In the genomic region with DNA sequence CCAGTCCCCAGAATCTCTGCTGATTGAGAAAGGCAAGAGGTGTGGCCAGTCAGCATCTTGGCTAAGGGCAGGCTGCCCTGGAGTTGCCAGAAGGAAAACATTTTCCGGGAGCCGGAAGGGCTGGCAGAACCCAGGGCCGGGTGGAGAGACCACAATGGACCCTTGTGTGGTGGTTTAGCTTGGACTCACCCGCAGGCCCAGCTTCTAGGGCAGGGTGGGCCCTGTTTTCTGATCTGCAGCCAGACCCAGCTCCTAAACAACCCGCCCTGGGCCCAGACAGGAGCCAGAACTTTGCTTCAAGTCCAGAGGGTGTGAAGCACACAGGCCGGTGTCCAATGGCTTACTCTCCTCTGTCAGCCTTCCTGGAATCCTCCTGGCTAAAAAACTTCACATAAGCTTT, we compare ENCODE assay signal across 9 mouse cellular contexts. TPM values are rescaled to one million over a fixed set of nuclear protein-coding genes. Genes with fewer than 3 reads are reported as not detected.
DNase-seq lines count a peak whose midpoint lies in the region; ATAC-seq lines count a peak whose summit lies in the region.
"Had no signal": no experiment of that assay in that cellular context is flagged by ENCODE, and none has a peak within 500 bp of the region (broad histone marks: within the 10 kb centered on the region; RNA-seq: fewer than 3 reads in every experiment).

No protein-coding gene starts in this region.

- no peak overlapping the region for H3K4me3 ChIP-seq in hindbrain, embryonic 15.5 days
- H3K4me3 ChIP-seq in hindbrain, embryonic 14.5 days (replicated peaks; ENCODE audit: low read length), result no peak overlapping the region
- H3K4me3 ChIP-seq: myocyte had no signal

- no peak overlapping the region for H3K9ac ChIP-seq in hindbrain, embryonic 15.5 days
- no peak overlapping the region for H3K9ac ChIP-seq in hindbrain, embryonic 14.5 days

- 87% methylated on average over 6 of the region's 6 CpGs for WGBS in hindbrain, embryonic 15.5 days
- WGBS in hindbrain, embryonic 14.5 days, result 82% methylated on average over 6 of the region's 6 CpGs

- intact Hi-C loops in gastrocnemius, postnatal 14 days (cut with DNase I; ENCODE audit: low total_unique reads), result loop anchor here (5.0 kb wide), 1 partner anchor 45 kb away; no protein-coding TSS in a partner anchor
- intact Hi-C loops in left cerebral cortex, postnatal 14 days (cut with DNase I), result loop anchor here (5.0 kb wide), 3 partner anchors 45 to 210 kb away; no protein-coding TSS in a partner anchor

- H3K36me3 ChIP-seq in hindbrain, embryonic 15.5 days, result no peaks in the 10 kb centered on the region
- H3K36me3 ChIP-seq in hindbrain, embryonic 14.5 days (replicated peaks; ENCODE audit: control insufficient read depth, insufficient read depth), result no peaks in the 10 kb centered on the region

- ATAC-seq in hindbrain, embryonic 15.5 days (ENCODE audit: low FRiP score, low read depth), result peak; percentile 61
- ATAC-seq in hindbrain, embryonic 14.5 days (ENCODE audit: low FRiP score), result no peak; the same call in 1 of the 2 replicates

- H3K9me3 ChIP-seq in hindbrain, embryonic 15.5 days, result no peaks in the 10 kb centered on the region
- no peaks in the 10 kb centered on the region for H3K9me3 ChIP-seq in hindbrain, embryonic 14.5 days (ENCODE audit: control insufficient read depth, low read length)

- H3K4me1 ChIP-seq in hindbrain, embryonic 15.5 days (replicated peaks), result no peaks in the 10 kb centered on the region
- H3K4me1 ChIP-seq in hindbrain, embryonic 14.5 days (replicated peaks; ENCODE audit: control insufficient read depth, insufficient read depth, low read length), result 0 out of 2 replicates have a peak, but pooled peaks cover 2% of the 10 kb centered on the region

- H3K27me3 ChIP-seq in hindbrain, embryonic 15.5 days, result no peaks in the 10 kb centered on the region
- H3K27me3 ChIP-seq in hindbrain, embryonic 14.5 days (ENCODE audit: control insufficient read depth, insufficient read depth, low read length), result no peaks in the 10 kb centered on the region

- no peak overlapping the region for H3K27ac ChIP-seq in hindbrain, embryonic 15.5 days (replicated peaks)
- no peak overlapping the region for H3K27ac ChIP-seq in hindbrain, embryonic 14.5 days

- no peak overlapping the region for H3K4me2 ChIP-seq in hindbrain, embryonic 15.5 days
- H3K4me2 ChIP-seq in hindbrain, embryonic 14.5 days (replicated peaks), result no peak overlapping the region

- no peak for DNase-seq in hindbrain, embryonic 14.5 days (ENCODE audit: low spot score)
- peak; percentile 19 for DNase-seq in cerebellum, adult 11-12 months
- DNase-seq in gastrocnemius, postnatal 14 days, result peak; percentile 23
- peak; percentile 55 to 62 for DNase-seq in left cerebral cortex, postnatal 14 days (ENCODE audit: low spot score in 2 of 2)
- no peak for DNase-seq in spleen, postnatal 14 days (ENCODE audit: low spot score in 2 of 2)
- DNase-seq in kidney, postnatal 4 days, result no peak
- DNase-seq in embryo, embryonic 11 days, result no peak

RNA-seq across cellular contexts. Expression of gene Fchsd2, which starts 30.4 kb away (rescaled TPM):
- 40.5 TPM in 2 replicates for polyA plus RNA-seq in hindbrain, embryonic 15.5 days (2015; fragmentation: Nextera tagmentation; extraction: Ambion mirVana)
- 48.2 and 51.5 TPM in 2 replicates for polyA plus RNA-seq in hindbrain, embryonic 14.5 days (2014; fragmentation: Nextera tagmentation; extraction: Ambion mirVana)
- 1 to 10 TPM; 8.8 to 9.3 TPM for total RNA-seq in gastrocnemius, postnatal 14 days (2021)
- 10 to 100 TPM; 45.1 to 51.7 TPM for total RNA-seq in left cerebral cortex, postnatal 14 days (2021)

RNA-seq across cellular contexts. Expression of gene P2ry2, which starts 49.6 kb away (rescaled TPM):
- polyA plus RNA-seq in hindbrain, embryonic 15.5 days (2015; fragmentation: Nextera tagmentation; extraction: Ambion mirVana), result 0.39 and 0.54 TPM in 2 replicates
- polyA plus RNA-seq in hindbrain, embryonic 14.5 days (2014; fragmentation: Nextera tagmentation; extraction: Ambion mirVana), result 0.20 and 0.33 TPM in 2 replicates
- total RNA-seq in gastrocnemius, postnatal 14 days (2021), result 10 to 100 TPM; 38.0 to 47.7 TPM
- under 1 TPM; 0.55 to 0.92 TPM for total RNA-seq in left cerebral cortex, postnatal 14 days (2021)

Comparison
In these comparisons a context has a peak if more than half of its experiments do, and no peak if none do; other contexts are left out.
1. DNase-seq: peak in cerebellum, adult 11-12 months (single experiment), gastrocnemius, postnatal 14 days (single experiment) and left cerebral cortex, postnatal 14 days (2 of 2); none in hindbrain, embryonic 14.5 days (single experiment), spleen, postnatal 14 days (0 of 2), kidney, postnatal 4 days (0 of 2) and embryo, embryonic 11 days (single experiment).
2. RNA of gene Fchsd2, which starts 30.4 kb away (total RNA-seq): 45.1 to 51.7 TPM in left cerebral cortex, postnatal 14 days; 8.8 to 9.3 TPM in gastrocnemius, postnatal 14 days; every median in the first group is over 4 times any median in the second.
3. RNA of gene P2ry2, which starts 49.6 kb away (total RNA-seq): 38.0 to 47.7 TPM in gastrocnemius, postnatal 14 days; 0.55 to 0.92 TPM in left cerebral cortex, postnatal 14 days; every median in the first group is over 10 times any median in the second.